Mouse (Mus musculus) CH12.LX (cell line): ENCODE results near the gene Lmnb2. TPM values are rescaled to one million over a fixed set of nuclear protein-coding genes. Genes with fewer than 3 reads are reported as not detected.

Experiments used
- DNase-seq: peaks from one replicate; pipeline ENCODE4 v3.0.0-alpha.2; 2013; ENCODE audit errors: extremely low read depth
- H3K27ac ChIP-seq: 2 replicates; pipeline ENCODE4 v1.5.1; 2012; ENCODE audit warnings: low read depth, mild to moderate bottlenecking, control low read depth, moderate library complexity; ENCODE audit not compliant: insufficient read depth
- H3K27me3 ChIP-seq: replicated peaks from 2 replicates; pipeline ENCODE3; 2012; ENCODE audit warnings: inconsistent platforms
- H3K36me3 ChIP-seq, 2 experiments: replicated peaks in 1 of 2; 2 replicates each; pipeline versions ENCODE3 to v1.6.1; 2012; ENCODE audit warnings: inconsistent platforms in 1 of 2, low read length in 1 of 2, mild to moderate bottlenecking in 1 of 2, mixed read lengths in 1 of 2, moderate library complexity in 1 of 2; ENCODE audit not compliant: control insufficient read depth in 1 of 2, insufficient read depth in 1 of 2
- H3K4me1 ChIP-seq, 2 experiments: 2 replicates each; pipeline ENCODE4 v1.6.1; 2012; ENCODE audit warnings: inconsistent platforms in 1 of 2, moderate library complexity in 1 of 2; ENCODE audit not compliant: insufficient read depth in 2 of 2, control insufficient read depth in 1 of 2
- H3K4me2 ChIP-seq: 2 replicates; pipeline ENCODE4 v1.6.1; 2012; ENCODE audit warnings: low read depth, mild to moderate bottlenecking, control low read depth; ENCODE audit not compliant: poor library complexity, insufficient read depth, severe bottlenecking
- H3K4me3 ChIP-seq, 3 experiments: fragments of 150-350 bp in 1 of 3; sonication (generic) in 1 of 3; replicated peaks in 1 of 3; 2 replicates each; pipeline versions ENCODE3 to v1.5.1; 2011 to 2012; ENCODE audit warnings: low read depth in 2 of 3, low read length in 2 of 3, mild to moderate bottlenecking in 2 of 3, moderate library complexity in 2 of 3, control low read depth in 1 of 3, improper control_type of control experiment in 1 of 3, inconsistent platforms in 1 of 3, mixed read lengths in 1 of 3; ENCODE audit not compliant: poor library complexity in 1 of 3
- H3K79me2 ChIP-seq: replicated peaks from 2 replicates; pipeline ENCODE4 v1.6.1; 2012; ENCODE audit warnings: mild to moderate bottlenecking, moderate library complexity; ENCODE audit not compliant: control insufficient read depth, poor library complexity, insufficient read depth, severe bottlenecking; ENCODE audit errors: extremely low read depth
- H3K9ac ChIP-seq: 2 replicates; pipeline ENCODE4 v1.6.1; 2012; ENCODE audit warnings: low read depth, mild to moderate bottlenecking, control low read depth, moderate library complexity; ENCODE audit not compliant: insufficient read depth
- H3K9me3 ChIP-seq: replicated peaks from 2 replicates; pipeline ENCODE3; 2012; ENCODE audit warnings: low read length, inconsistent platforms, mixed read lengths
- BHLHE40 ChIP-seq: IDR thresholded peaks from 2 replicates; pipeline ENCODE4 v1.6.1; 2011; ENCODE audit warnings: mild to moderate bottlenecking, low read depth, low read length, improper control_type of control experiment
- ELF1 ChIP-seq: IDR thresholded peaks from 2 replicates; pipeline ENCODE4 v1.6.1; 2014; ENCODE audit warnings: low read depth, mild to moderate bottlenecking, inconsistent platforms, low read length, improper control_type of control experiment
- EP300 ChIP-seq: IDR thresholded peaks from 2 replicates; pipeline ENCODE4 v1.6.1; 2011; ENCODE audit warnings: low read length, improper control_type of control experiment
- ETS1 ChIP-seq: conservative IDR thresholded peaks from 2 replicates; pipeline ENCODE4 v1.6.1; 2012; ENCODE audit warnings: low read depth, mild to moderate bottlenecking, inconsistent platforms, low read length, improper control_type of control experiment, moderate library complexity
- HCFC1 ChIP-seq: IDR thresholded peaks from 2 replicates; pipeline ENCODE4 v1.6.1; 2012; ENCODE audit warnings: low read depth, mild to moderate bottlenecking, inconsistent platforms, low read length, improper control_type of control experiment
- JUN ChIP-seq: IDR thresholded peaks from 2 replicates; pipeline ENCODE4 v1.6.1; 2011; ENCODE audit warnings: low read depth, mild to moderate bottlenecking, low read length, improper control_type of control experiment, moderate library complexity; ENCODE audit not compliant: insufficient read depth
- JUND ChIP-seq: conservative IDR thresholded peaks from 2 replicates; pipeline ENCODE4 v1.6.1; 2011; ENCODE audit warnings: low read depth, low read length, improper control_type of control experiment
- KAT2A ChIP-seq: IDR thresholded peaks from 2 replicates; pipeline ENCODE4 v1.6.1; 2012; ENCODE audit warnings: low read length, improper control_type of control experiment, inconsistent platforms; ENCODE audit not compliant: insufficient replicate concordance
- MAFK ChIP-seq: IDR thresholded peaks from 2 replicates; pipeline ENCODE4 v1.6.1; 2011; ENCODE audit warnings: low read length, improper control_type of control experiment; ENCODE audit not compliant: insufficient replicate concordance
- MAX ChIP-seq: IDR thresholded peaks from 2 replicates; pipeline ENCODE4 v1.6.1; 2011; ENCODE audit warnings: low read length, improper control_type of control experiment
- MEF2A ChIP-seq: IDR thresholded peaks from 2 replicates; pipeline ENCODE4 v1.6.1; 2014; ENCODE audit warnings: low read depth, mild to moderate bottlenecking, inconsistent platforms, low read length, improper control_type of control experiment, borderline replicate concordance
- NELFE ChIP-seq: IDR thresholded peaks from 2 replicates; pipeline ENCODE4 v1.6.1; 2011; ENCODE audit warnings: low read depth, low read length, improper control_type of control experiment
- NRF1 ChIP-seq: IDR thresholded peaks from 2 replicates; pipeline ENCODE4 v1.6.1; 2014; ENCODE audit warnings: low read depth, mild to moderate bottlenecking, inconsistent platforms, low read length, improper control_type of control experiment, moderate library complexity
- SIN3A ChIP-seq: IDR thresholded peaks from 2 replicates; pipeline ENCODE4 v1.6.1; 2012; ENCODE audit warnings: low read length, improper control_type of control experiment, inconsistent platforms
- TBP ChIP-seq: conservative IDR thresholded peaks from 2 replicates; pipeline ENCODE4 v1.6.1; 2011; ENCODE audit warnings: low read depth, low read length, improper control_type of control experiment
- USF1 ChIP-seq: IDR thresholded peaks from 2 replicates; pipeline ENCODE4 v1.6.1; 2014; ENCODE audit warnings: low read depth, mild to moderate bottlenecking, inconsistent platforms, low read length, improper control_type of control experiment
- ZMIZ1 ChIP-seq: IDR thresholded peaks from 2 replicates; pipeline ENCODE4 v1.6.1; 2012; ENCODE audit warnings: low read depth, mild to moderate bottlenecking, inconsistent platforms, low read length, improper control_type of control experiment
- ZNF384 ChIP-seq: IDR thresholded peaks from 2 replicates; pipeline ENCODE4 v1.6.1; 2012; ENCODE audit warnings: low read depth, low read length, improper control_type of control experiment, inconsistent platforms
- dilution Hi-C: fragments of 300-500 bp; cut with MboI; formaldehyde crosslinking; loops from 2 replicates; pipeline ENCODE4 v1.14.3; 2020; ENCODE audit warnings: low sequenced_read_pairs; ENCODE audit not compliant: extremely low pct_unique_long_range_greater_than_20kb, extremely low pct_ligation_motif_present
- in situ Hi-C: fragments of 300-500 bp; cut with MboI; formaldehyde crosslinking; loops from 3 replicates; pipeline ENCODE4 v1.14.3; 2019; ENCODE audit warnings: low sequenced_read_pairs, low pct_ligation_motif_present, low pct_unique_long_range_greater_than_20kb, mixed read lengths
- polyA plus RNA-seq: library from polyadenylated mRNA; unstranded; fragments of >175 nt; gene quantifications from 2 replicates; pipeline ENCODE4 v1.2.1, GENCODE M21; 2012; ENCODE audit warnings: low read depth; ENCODE audit not compliant: insufficient read length
- total RNA-seq, 2 experiments: library from RNA; depleted of rRNA; stranded (reverse); fragments of 300-350 nt in 1 of 2; fragments of >200 nt in 1 of 2; gene quantifications; 2 replicates each; pipeline ENCODE4 v1.2.3; 2012 to 2014

The Lmnb2 gene
- total and polyA plus RNA-seq, 3 experiments: 20.7 to 25.8 (median 23.7) TPM

DNA sequence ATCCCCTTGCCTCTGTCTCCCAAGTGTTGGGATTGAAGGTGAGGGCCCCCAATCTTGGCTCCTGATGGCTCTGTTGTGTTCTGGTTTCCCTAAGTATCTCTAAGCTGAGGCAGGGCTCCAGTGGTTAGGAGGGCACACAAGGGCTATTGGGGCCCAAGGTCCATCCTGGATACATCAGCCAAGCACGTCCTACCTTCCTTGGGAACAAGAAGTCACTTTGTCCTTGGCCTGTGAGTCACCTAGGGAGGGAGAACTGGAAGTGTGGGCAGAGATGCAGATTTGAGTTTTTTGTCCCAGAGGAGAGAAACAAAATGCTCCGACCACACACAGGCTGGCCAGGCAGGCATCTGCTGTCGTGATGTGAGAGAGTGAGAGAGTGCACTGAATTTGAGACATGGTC is 31.0 kb upstream of the Lmnb2 start:
- H3K79me2 ChIP-seq: no peaks in the 10 kb centered on the region
- no peak overlapping the region for H3K4me3 ChIP-seq
- H3K4me1 ChIP-seq: peaks cover 2 to 25% of the 10 kb centered on the region in 2 experiments; a peak in 3 of 4 replicates
- dilution Hi-C loops: no loop called here
- in situ Hi-C loops: no loop called here
- no peaks in the 10 kb centered on the region for H3K9me3 ChIP-seq
- H3K4me2 ChIP-seq: no peak overlapping the region
- H3K9ac ChIP-seq: no peak overlapping the region
- no peak overlapping the region for H3K27ac ChIP-seq
- H3K36me3 ChIP-seq: no peaks in the 10 kb centered on the region
- no peak for DNase-seq
- TF ChIP-seq MAFK: no peak
- TF ChIP-seq NELFE: no peak
- no peak for TF ChIP-seq HCFC1
- no peak for TF ChIP-seq KAT2A
- no peak for TF ChIP-seq ETS1
- no peak for TF ChIP-seq ZMIZ1
- no peak for TF ChIP-seq JUND
- no peak for TF ChIP-seq ELF1
- TF ChIP-seq MEF2A: no peak
- TF ChIP-seq JUN: no peak
- TF ChIP-seq MAX: no peak
- TF ChIP-seq SIN3A: no peak
- TF ChIP-seq TBP: no peak
- peaks cover 16% of the 10 kb centered on the region for H3K27me3 ChIP-seq

- dilution Hi-C loops (no loop called here), in situ Hi-C loops (no loop called here)
- no peak for TF ChIP-seq NRF1
- TF ChIP-seq USF1: peak; percentile 54
- TF ChIP-seq EP300: no peak
- peak; percentile 38; the same call in 1 of the 2 replicates for TF ChIP-seq BHLHE40
- TF ChIP-seq ZNF384: peak; percentile 26; the same call in 1 of the 2 replicates
- no peak overlapping the region for H3K9ac ChIP-seq
- H3K4me3 ChIP-seq: no peak overlapping the region
- H3K9me3 ChIP-seq: no peaks in the 10 kb centered on the region
- peaks cover 19% of the 10 kb centered on the region for H3K27me3 ChIP-seq
- no peak overlapping the region for H3K27ac ChIP-seq
- H3K79me2 ChIP-seq: no peaks in the 10 kb centered on the region
- H3K36me3 ChIP-seq: no peaks in the 10 kb centered on the region
- no peak for DNase-seq
- H3K4me2 ChIP-seq: no peak overlapping the region
- H3K4me1 ChIP-seq: peaks cover 6 to 29% of the 10 kb centered on the region in 2 experiments; a peak in 3 of 4 replicates
These were observed 30.5 kb upstream of the Lmnb2 start for GRCm38 (mm10) chr10:80948570-80948969.
